Mouse (Mus musculus) cerebellum, adult 8-10 months (tissue): Measurements from ENCODE around the gene Pnck.

Source experiments
- DNase-seq: peaks from one replicate; pipeline ENCODE4 v3.0.0; 2022

Pnck gene

DNA sequence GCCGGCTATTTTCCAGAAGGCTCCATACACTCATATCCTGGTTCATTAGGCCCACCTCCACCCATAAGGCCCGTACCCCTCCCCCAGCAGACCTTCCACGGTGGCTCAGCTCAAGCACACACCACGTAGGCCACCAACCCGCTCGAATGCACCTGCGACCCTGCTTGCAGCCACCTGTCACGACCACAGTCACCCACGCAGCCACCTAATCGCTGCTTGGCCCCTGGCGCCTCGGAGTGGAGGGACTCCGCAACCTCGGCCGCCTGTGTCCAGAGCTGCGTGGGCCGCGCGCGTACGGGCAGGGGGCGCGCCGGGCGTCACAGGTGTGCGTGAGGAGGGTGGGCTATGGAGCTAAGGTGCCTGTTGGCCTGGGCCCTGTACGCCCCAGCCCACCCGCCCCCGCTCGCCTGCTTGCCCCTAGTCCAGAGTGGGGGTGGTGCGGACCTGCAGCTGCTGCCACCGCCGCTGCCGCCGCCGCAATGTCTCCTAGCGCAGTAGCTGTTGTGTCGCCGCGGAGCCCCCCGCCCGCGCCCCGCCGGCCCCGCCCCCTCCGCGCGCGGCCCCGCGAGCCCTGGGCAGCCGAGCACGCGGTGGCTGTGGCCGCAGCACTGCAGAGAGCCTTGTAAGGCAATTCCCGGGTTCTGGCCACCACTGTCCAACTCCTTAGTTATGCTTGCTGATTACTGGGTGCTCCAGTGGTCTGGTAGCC lies at the start of gene Pnck:
Gene Pnck (minus strand): TSS at position 543 of the 709 bp plus-strand sequence.
- no peak for DNase-seq

DNA sequence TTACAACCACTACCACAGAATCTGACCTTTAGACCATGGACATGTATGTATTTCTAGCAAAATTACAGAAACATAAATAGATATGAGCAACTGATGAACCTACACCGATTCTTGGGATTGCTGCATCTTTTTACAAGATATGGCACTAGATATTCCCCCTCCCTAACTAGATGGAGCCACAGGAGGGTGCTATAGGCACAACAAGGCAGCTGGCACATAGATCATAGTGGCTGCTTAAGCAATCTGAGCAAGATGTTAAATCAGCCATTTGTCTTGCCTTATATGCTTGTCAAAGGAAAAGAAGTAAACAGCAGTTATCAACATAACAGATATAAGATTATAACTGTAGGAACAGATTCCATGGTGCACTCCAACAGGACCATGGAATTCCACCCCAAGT lies 40.6 kb upstream of the Pnck start:
- DNase-seq, result no peak

DNA sequence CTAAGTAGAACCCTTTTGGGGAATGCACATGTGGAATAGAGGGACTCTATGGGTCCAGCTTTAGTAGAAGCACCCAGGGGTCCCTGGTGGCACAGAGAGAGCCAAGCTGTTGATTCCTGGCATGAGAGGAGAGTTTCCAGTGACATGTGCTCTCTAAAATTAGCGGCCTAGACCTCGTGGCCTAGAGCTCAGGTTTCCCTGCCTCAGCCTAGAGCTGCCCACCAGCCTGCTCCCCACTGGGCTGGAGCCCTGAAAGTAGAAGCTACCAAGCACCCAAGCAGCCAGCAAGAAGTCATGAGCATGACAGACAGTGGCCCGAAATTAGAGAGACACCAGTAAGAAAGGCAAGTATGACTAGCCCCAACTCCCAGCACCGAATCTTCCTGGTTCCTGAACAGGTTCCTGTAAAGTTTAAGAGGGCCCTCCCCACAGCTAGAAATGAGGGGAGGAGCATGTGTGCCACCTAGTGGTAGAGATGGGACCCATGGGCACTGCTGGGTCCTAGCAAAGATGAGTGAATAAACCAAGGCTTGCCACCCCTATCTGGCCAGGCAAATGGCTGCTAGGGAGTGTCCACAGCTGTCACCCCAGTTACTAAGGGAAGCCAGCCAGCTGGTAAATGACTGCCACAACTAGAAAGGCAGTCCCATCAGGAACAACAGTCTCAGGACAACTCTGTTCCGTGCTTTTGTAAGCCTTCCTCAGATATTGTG lies 31.2 kb upstream of the Pnck start:
- DNase-seq, result peak; percentile 58

DNA sequence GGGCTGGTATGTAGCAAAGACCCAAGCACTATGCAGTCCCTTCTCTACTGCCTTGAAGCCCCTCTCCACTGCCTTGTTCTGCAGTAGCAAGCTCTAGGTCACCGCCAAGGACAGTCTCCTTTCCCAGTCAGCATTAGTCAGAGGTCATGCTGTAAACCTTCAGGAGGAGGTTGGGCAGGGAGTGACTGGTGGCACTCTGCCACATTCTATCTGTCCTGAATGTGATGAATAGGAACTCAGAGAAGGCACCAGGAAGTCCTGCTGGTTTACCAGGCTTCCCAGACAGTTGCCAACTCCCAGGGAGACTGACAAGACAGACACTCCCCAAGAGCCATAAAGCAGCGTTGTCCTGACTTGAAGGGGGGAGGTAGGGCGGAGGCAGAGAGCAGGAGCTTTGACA lies 25.7 kb upstream of the Pnck start:
- DNase-seq, result peak; percentile 37

DNA sequence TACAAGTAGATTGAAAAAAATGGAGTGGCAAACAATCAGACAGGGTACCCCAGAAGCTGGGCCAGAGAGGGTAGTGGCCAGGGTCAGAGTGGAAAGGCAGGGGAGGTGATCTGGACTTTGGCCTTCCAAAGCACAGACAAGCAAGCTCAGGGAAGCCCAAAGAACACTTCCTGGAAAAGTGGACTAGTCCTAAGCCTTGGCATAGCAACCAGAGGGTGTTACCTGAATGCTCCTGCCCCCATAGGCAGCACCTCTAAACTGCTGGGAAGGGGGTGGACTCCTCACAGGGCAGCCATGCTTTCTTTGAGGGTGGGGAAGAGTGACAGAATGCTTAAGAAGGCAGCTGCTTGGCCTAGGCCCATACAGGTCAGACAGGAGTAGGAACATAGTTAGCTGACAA lies 25.1 kb upstream of the Pnck start:
- no peak for DNase-seq

DNA sequence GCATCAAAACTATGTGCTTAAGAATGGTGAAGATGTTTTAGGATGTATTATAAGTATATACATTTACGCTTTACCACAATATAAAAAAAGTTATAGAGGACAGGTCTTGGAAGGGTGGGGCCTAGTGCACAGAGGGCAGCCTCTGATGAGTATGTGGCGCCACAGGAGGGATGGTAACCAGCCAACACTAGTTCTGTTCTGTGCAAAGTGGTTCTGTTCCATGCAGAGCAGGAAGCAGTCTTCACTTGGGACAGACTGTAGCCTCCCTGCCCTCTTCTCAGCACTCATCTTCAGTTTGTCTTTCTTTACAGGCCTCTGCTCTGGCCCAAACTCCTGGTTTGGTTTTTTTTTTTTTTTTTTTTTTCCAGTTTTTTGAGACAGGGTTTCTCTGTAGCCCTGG lies 24.2 kb upstream of the Pnck start:
- no peak for DNase-seq

DNA sequence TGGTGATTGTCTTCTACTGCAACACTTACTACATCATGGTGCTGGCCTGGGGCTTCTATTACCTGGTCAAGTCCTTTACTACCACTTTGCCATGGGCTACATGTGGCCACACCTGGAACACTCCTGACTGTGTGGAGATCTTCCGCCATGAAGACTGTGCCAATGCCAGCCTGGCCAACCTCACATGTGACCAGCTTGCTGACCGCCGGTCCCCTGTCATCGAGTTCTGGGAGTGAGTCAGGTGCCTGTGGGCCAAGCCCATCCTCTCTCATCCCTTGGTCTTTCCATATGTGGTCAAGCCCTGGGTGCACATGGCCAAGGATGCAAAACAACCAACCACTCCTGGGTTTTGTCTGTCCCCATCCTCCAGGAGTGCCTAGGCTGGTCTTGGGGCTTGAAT lies 16.8 kb upstream of the Pnck start:
- no peak for DNase-seq

DNA sequence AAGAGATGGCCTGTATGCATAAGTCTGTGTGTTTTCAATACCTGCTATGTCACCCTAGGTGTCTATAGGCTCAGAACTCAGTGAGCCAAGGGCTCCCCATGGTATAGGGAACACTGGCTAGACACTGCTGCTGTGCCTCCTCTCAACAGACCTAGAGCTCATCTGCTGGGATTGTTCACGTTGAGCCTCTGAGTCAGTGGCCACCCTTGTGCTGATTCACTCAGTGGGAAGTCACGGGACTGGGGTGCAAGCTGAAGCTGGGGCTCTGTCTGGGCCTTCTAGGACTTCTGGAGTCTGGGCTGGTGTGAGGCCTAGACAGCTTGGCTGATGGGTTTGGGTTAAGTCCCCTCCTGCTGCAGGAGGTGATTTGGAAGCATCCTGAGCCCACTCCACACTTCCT lies 15.3 kb upstream of the Pnck start:
- no peak for DNase-seq

DNA sequence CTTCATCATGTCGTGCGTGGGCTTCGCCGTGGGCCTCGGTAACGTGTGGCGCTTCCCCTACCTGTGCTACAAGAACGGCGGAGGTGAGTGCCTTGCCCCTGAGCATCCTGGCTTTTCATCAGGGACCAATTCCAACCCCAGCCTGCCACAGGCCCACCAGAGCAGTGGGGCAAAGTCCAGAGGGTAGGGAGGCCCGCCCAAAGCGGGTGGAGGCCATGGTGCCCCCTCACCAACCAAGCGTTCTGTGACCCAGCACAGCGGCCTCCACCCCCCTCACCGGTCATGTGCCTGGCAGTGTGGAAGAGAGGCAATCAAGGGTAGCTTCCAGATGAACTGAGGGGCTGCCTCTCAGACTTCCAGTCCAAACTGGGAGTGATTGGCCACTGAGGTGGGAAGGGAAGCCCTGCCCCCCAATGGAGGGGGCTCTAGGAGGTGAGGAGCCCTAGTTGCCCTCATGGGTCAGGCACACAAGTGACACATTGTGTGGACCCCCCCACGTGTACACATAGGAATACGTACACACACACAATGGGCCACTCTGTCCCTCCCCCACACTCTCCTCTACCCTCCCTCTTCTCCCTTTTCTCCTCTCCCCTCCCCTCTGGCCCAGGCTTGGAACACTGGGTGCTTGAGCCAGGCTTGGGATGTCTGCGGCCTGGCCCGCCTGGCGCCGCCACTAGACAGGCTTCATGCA lies 14.2 kb upstream of the Pnck start:
- no peak for DNase-seq

DNA sequence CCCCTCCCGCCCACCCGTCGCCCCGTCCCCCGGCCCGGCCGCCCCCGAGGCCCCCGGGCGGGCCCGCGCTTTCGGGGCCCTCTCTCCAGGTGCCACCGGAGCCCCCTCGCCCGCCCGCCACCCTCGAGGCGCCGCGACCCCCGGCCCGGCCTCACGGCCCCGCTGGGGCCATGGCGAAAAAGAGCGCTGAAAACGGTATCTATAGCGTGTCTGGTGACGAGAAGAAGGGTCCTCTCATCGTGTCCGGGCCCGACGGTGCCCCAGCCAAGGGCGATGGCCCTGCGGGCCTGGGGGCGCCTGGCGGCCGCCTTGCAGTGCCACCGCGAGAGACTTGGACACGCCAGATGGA lies 13.7 kb upstream of the Pnck start:
- no peak for DNase-seq

DNA sequence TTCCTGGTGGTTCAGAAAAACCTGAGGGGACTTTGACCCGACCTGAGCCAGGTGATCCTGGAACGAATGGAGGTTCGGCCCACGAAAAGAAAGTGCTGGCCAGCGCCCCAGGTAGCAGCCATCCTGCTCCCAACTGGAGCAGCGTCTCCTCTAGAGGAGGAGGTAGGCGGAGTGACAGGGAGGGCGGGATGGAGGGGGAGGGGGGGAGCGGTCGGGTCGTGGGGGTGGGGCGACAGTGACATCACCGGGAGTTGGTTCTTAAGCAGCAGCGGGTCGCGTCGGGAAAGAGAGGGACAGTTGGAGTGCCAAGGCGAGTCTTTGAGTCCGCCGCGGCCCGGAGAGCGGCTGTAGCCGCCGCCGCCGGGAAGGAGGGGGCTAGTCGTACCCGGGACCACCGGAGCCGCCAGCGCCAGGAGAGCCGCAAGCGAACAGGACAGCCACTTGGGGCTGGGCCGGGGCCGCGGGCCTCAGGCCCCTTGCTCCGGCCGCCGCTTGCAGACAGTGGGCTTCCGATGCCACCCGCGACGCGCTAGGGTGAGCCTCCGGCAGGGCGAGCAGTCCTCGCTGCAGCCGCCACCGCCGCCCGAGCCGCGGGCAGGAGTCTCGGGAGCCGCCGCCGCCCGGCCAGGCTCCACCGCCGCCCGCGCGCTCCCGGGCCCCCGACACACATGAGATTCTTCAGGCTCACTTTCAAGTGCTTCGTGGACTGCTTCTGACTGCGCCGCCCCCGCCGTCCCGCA lies 13.1 kb upstream of the Pnck start, which contains the start of gene Slc6a8:
Gene Slc6a8 (plus strand): TSS at position 272 of the 740 bp plus-strand sequence.
- peak; percentile 63 for DNase-seq

DNA sequence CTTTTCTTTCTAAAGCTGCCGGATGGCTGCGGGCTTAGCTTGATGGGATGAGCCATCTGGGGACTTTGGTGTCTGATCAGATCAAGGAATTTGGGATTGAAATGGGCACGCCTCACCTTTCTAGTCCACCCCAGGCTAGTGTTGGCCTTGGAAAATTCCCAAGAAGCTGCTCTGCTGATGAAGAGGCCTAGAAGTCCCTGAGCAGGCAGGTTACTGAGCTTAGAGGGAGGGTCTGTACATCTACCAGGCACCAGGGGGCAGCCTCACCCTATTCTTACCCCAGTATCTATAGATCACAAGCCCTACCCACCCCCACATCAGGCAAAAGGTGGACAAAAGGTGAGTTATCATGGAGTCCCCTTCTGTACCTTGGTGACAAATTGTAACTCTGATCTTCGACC lies 12.1 kb upstream of the Pnck start:
- DNase-seq, result peak; percentile 63

DNA sequence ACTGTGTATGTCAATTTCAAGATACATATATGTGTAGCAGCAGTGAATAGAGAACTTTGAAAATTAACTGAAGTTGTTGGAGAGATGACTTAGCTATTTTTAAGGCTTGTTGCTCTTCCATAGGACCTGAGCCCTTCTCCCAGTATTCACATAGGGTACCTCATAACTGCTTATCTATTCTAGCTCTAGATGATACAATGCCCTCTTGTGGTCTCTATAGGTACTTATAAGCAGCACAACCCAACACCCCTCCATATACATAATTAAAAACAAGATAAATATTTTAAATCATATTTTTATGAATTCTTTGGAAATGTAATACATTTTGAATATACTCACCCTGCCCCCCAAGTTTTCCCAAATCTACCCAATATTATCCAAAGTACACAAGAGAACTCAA lies 3.2 kb upstream of the Pnck start:
- no peak for DNase-seq

DNA sequence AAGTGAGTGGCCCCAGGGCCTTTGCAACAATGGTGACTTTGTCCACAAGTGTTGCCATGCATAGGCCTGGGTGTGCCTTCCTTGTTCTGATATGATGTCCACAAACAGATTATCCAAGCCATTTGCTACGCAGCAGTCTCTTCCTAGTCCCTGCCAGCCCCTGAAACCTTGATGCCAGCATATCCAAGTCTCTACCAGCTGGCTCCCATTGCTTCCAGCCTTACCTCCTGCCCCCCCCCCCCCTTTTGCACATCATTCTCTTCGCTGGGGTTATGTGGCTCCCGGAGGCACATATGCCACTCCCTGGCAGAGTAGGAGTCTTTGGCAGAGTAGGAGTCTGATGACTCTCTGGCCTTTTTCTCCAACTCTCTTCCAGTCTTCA lies 358 bp upstream of the Pnck start:
- DNase-seq, result no peak

DNA sequence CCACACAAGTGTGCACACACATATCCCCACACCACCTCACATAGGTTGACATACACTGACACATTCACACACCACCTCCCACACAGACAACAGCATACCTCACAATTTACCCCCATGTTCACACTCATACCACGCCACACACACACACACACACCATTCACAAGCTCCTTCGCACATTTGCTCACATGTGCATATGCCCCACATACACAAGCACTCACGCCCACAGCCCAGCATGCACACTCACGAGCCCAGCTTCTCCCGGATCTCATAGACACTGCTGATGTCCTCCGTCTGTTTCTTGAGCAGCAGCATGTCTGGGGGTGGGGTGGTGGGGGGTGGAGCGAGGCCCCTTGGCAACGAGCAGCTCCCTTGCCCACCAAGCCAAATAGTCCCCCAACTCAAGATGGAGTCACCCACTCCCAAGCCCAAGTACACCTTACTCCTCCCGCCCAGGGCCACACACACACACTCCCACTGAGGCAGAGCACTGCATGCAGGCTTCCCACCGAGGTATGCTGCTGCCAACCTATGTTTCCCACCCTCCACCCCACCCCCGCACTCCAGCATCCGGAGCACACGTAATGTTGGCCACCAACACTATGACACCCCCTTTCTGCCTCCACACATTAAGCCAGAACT lies 862 bp downstream of the Pnck start:
- DNase-seq, result no peak

DNA sequence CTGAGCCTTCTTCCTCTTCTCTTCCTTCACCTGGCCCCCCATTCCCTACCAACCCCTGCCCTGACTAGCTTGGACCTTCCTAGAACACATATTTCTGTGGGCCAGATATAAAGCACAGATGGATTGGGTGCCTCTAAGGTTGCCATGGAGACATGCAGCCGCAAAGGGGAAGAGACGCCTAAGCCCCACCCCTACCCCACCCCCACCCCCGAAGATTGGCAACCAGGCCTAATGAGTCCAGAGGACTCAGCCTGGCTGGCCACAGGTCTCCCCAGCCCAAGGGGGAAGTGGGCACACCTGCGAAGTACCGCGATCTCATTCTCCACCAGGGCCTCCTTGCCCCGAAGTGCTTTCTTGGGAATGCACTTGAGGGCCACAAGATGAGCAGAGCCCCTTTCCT lies 1.5 kb downstream of the Pnck start:
- DNase-seq, result no peak

DNA sequence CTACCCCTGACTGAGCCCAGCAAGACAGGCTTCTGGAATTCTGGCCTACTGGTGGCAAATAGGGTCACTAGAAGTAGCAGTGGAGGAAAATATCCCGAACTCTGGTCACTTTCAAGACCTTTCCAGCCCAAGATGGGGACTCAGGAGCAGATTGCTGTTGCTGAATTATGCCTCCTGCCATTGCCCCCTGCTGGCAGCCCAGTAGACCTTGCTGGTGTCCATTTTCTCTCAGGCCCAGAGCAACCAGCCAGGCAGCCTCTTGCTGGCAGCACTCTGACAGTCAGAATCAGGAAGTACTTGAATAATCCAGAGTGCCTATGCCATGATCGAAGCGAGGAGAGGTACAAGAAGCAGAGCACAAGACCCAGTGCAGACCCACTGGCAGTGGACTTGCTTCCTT lies 4.4 kb downstream of the Pnck start:
- no peak for DNase-seq

DNA sequence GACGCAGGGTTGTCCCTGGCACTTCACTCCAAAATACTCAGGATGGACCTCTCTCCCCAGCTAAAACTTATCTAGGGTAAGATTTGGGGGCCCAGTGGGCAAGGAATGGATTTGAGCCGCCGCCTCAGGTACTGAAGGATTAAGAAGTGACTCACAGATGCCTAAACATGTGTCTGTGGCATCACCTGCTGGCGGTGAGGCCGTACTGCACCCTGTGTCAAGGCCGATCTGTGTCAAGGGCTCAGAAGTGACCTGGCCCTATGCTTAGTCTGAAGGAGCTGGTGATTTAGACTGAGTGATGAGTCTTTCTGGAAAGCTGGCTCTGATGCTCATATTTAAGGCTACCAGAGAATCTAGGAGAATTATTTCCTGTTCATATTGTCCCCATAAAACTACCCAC lies 5.7 kb downstream of the Pnck start:
- DNase-seq, result peak; percentile 51

DNA sequence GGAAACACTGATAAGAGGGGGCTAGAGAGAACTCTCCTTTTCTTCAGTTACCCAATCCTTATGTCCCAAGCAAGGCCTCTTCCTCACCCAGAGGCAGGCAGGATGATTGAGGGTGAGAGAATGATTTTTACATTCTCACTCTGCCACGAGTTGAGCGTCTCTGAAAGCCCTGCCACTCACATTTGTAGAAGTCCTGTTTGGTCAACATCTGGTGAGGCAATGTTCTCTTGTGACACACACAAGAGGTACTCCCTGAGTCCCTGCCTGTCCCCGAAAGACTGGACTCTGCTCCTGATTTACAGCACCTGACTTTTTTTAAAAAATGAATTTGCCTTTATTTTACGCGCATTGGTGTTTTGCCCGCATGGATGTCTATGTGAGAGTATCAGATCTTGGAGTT lies 6.5 kb downstream of the Pnck start:
- no peak for DNase-seq

DNA sequence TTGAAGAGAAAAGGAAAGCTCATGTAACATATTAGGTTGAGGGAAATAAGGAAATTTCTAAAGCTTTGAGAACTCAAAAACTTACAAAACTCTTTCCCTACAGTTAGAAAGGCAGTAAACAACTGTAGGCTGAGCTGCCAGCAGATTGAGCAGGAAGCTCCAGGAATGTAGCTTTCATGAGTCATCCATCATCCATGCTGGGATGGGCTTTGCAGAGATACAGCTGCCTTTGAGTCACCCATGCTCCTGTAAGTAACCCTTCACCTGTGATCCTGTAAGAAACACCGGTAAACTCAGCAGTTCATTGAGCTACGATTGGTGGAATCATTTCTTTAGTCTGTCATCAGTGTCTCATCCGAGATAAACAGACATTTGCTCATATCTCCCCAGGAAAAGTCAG lies 9.0 kb downstream of the Pnck start:
- no peak for DNase-seq

DNA sequence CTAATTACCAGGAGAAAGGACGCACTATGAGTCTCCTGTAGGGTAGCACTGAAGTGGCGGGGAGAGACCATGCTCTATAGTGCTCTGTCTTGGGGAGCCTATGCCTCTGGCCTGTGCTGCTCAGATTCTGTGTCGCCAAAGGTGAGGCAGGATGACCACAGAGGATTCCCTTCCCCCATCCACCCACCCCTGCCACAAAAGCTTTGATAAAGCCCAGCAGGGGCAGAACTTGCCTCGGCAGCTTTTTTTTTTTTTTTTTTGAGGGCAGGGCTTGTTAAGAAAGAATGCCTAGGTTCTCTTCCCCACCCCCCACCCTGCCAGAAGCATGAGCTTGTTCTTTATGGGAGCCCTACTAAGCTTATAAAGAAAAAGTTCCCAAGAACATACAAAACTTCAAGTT lies 14.8 kb downstream of the Pnck start:
- DNase-seq, result no peak

DNA sequence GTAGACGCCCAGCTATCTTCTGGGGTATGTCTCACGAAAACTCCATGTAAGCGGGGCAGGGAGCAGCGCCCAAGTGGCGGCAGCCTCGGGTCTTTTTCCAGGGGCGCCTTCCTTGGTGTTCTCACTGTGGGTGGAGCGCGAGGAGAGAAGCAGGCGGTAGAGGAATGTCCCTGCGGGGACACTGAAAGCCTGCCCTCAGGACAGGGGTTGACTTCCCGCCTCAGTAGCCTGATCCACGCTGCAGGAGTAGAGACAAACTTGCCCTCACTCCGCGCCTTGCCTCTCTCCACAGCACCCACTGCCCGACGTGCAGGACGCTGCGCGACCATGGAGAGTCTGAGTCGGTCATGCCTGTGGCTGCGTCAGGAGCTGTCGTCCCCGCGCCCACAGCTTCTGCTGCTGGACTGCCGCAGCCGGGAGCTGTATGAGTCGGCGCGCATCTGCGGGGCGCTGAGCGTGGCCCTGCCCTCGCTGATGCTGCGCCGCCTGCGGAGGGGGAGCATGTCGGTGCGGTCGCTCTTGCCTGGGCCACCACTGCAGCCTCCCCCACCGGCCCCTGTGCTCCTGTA lies 19.9 kb downstream of the Pnck start:
- no peak for DNase-seq

DNA sequence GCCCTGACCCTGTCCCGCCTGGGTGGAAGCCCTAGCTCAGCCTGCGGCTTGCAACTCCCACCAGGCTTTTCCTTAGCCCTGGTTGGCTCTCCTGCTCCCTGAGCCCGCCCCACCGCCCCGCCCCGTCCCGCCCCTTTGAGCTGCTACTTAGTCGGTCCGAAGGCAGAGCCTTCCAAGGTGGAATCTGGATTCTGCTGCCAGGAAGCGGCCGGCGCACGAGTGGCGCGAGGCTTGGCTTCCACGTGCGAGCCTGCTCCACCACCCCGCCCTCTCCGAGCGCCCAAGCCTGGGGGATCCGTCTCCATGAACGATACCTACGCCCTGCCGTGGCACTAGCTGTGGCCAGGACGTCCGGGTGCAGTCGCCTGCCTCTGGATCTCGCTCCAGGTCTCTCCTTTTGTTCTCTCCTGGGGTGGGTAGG lies 20.7 kb downstream of the Pnck start, which contains the start of gene Dusp9:
Gene Dusp9 (plus strand): TSS at position 165 of the 421 bp plus-strand sequence.
- DNase-seq, result no peak
